Mouse (Mus musculus) regulatory T cell (primary cell): ENCODE results near the gene Rabl2.

Experiments used
- in situ Hi-C: fragments of 300-600 bp; cut with MboI, MseI; formaldehyde crosslinking; loops from one replicate; pipeline ENCODE4 v1.15.1; 2025; ENCODE audit warnings: high pct_unique_total_duplicates

Rabl2 gene

GRCm38 (mm10) chr15:89551733-89552132 is 40.0 kb downstream of the Rabl2 start:
- in situ Hi-C loops: no loop called here

GRCm38 (mm10) chr15:89550506-89550905 is 41.2 kb downstream of the Rabl2 start:
- in situ Hi-C loops: no loop called here

DNA sequence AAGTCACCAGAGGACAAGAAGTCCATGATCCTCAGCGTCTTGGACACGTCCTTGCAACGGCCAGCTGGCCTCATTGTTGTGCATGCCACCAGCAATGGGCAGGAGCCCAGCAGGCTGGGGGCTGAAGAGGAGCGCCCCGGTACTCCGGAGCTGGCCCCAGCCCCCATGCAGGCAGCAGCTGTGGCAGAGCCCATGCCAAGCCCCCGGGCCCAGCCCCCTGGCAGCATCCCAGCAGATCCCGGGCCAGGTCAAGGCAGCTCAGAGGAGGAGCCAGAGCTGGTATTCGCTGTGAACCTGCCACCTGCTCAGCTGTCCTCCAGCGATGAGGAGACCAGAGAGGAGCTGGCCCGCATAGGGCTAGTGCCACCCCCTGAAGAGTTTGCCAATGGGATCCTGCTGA is 42.9 kb downstream of the Rabl2 start:
- in situ Hi-C loops: no loop called here

GRCm38 (mm10) chr15:89547824-89548601 is 43.7 kb downstream of the Rabl2 start:
- in situ Hi-C loops: no loop called here

- in situ Hi-C loops: no loop called here
Measured at GRCm38 (mm10) chr15:89547321-89547720, 44.4 kb downstream of the Rabl2 start.

- in situ Hi-C loops: no loop called here
Measured at GRCm38 (mm10) chr15:89544171-89544570, 47.6 kb downstream of the Rabl2 start.

DNA sequence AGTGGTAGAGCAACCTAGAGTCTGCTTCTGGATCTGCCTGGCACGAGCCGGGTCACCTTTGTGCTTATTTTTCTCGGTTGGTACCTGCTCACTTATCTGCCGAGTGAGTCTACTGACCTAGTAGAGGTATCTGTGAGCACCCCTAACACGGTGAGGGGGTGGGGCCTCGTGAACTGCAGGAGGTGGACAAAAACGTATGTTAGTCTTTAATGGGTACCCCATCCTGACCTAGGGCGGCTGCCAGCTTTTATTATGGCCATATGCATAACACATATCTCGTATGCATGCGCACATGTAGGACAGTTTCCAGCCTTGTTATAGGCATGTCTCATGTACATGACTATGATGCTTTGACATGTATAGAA is 57.9 kb downstream of the Rabl2 start:
- in situ Hi-C loops: no loop called here

GRCm38 (mm10) chr15:89532924-89533842 is 58.5 kb downstream of the Rabl2 start:
- in situ Hi-C loops: no loop called here
